Mouse (Mus musculus) myocyte (in vitro differentiated cells): ENCODE measurements at regions not wholly inside any gene's neighbourhood (a gene's known extent, or its start where the extent isn't known, plus 50 kb on each side); places are given as distances from the start of the nearest gene placed in this dataset.

Experiments
- H3K27me3 ChIP-seq: one replicate; pipeline ENCODE4 v1.6.1; 2011; ENCODE audit not compliant: control insufficient read depth, insufficient read depth, insufficient read length
- H3K36me3 ChIP-seq: one replicate; pipeline ENCODE4 v1.6.1; 2011; ENCODE audit not compliant: control insufficient read depth, insufficient read depth
- H3K4me2 ChIP-seq: one replicate; pipeline ENCODE4 v1.6.1; 2011; ENCODE audit warnings: low read depth, control low read depth
- H3K4me3 ChIP-seq: one replicate; pipeline ENCODE4 v1.5.1; 2011; ENCODE audit warnings: mild to moderate bottlenecking, control low read depth, moderate library complexity
- H3K79me2 ChIP-seq: one replicate; pipeline ENCODE4 v1.6.1; 2011; ENCODE audit not compliant: control insufficient read depth, insufficient read depth
- H3ac ChIP-seq: one replicate; pipeline ENCODE4 v1.6.1; 2011; ENCODE audit not compliant: control insufficient read depth, insufficient read length
- CEBPB ChIP-seq: IDR thresholded peaks from 2 replicates; pipeline ENCODE4 v1.6.1; 2011; ENCODE audit warnings: mild to moderate bottlenecking, moderate library complexity; ENCODE audit not compliant: poor library complexity, insufficient read depth, severe bottlenecking
- E2F4 ChIP-seq: IDR thresholded peaks from one replicate; pipeline ENCODE4 v1.6.1; 2011; ENCODE audit warnings: mild to moderate bottlenecking, control low read depth, moderate library complexity; ENCODE audit not compliant: insufficient read depth
- MAX ChIP-seq: IDR thresholded peaks from one replicate; pipeline ENCODE4 v1.6.1; 2011; ENCODE audit warnings: low read depth, mild to moderate bottlenecking, control low read depth
- MYOD1 ChIP-seq, 3 experiments: IDR thresholded peaks; one replicate each; pipeline ENCODE4 v1.6.1; 2011; ENCODE audit warnings: control low read depth in 2 of 3, low read depth in 2 of 3, mild to moderate bottlenecking in 2 of 3, moderate library complexity in 1 of 3; ENCODE audit not compliant: insufficient read length in 2 of 3, control insufficient read depth in 1 of 3
- MYOG ChIP-seq, 3 experiments: IDR thresholded peaks; one replicate each; pipeline ENCODE4 v1.6.1; 2011; ENCODE audit warnings: control low read depth in 2 of 3, low read depth in 2 of 3, mild to moderate bottlenecking in 2 of 3; ENCODE audit not compliant: insufficient read length in 2 of 3, control insufficient read depth in 1 of 3, insufficient read depth in 1 of 3
- POLR2A ChIP-seq: IDR thresholded peaks from one replicate; pipeline ENCODE4 v1.6.1; 2011; ENCODE audit warnings: low read depth, mild to moderate bottlenecking, control low read depth, moderate library complexity; ENCODE audit not compliant: insufficient read length
- POLR2AphosphoS2 ChIP-seq: IDR thresholded peaks from one replicate; pipeline ENCODE4 v1.6.1; 2011; ENCODE audit warnings: low read depth, control low read depth; ENCODE audit not compliant: insufficient read length
- REST ChIP-seq: IDR thresholded peaks from one replicate; pipeline ENCODE4 v1.6.1; 2011; ENCODE audit warnings: mild to moderate bottlenecking, control low read depth, moderate library complexity; ENCODE audit not compliant: insufficient read depth, insufficient read length
- SRF ChIP-seq: IDR thresholded peaks from one replicate; pipeline ENCODE4 v1.6.1; 2011; ENCODE audit warnings: low read depth; ENCODE audit not compliant: control insufficient read depth, insufficient read length
- TCF12 ChIP-seq: IDR thresholded peaks from one replicate; pipeline ENCODE4 v1.6.1; 2011; ENCODE audit warnings: mild to moderate bottlenecking, control low read depth; ENCODE audit not compliant: poor library complexity, insufficient read depth, severe bottlenecking
- TCF3 ChIP-seq: IDR thresholded peaks from one replicate; pipeline ENCODE4 v1.6.1; 2011; ENCODE audit warnings: low read depth, control low read depth; ENCODE audit not compliant: insufficient read length
- USF1 ChIP-seq: IDR thresholded peaks from one replicate; pipeline ENCODE4 v1.6.1; 2011; ENCODE audit warnings: low read depth, mild to moderate bottlenecking, control low read depth, moderate library complexity

DNA sequence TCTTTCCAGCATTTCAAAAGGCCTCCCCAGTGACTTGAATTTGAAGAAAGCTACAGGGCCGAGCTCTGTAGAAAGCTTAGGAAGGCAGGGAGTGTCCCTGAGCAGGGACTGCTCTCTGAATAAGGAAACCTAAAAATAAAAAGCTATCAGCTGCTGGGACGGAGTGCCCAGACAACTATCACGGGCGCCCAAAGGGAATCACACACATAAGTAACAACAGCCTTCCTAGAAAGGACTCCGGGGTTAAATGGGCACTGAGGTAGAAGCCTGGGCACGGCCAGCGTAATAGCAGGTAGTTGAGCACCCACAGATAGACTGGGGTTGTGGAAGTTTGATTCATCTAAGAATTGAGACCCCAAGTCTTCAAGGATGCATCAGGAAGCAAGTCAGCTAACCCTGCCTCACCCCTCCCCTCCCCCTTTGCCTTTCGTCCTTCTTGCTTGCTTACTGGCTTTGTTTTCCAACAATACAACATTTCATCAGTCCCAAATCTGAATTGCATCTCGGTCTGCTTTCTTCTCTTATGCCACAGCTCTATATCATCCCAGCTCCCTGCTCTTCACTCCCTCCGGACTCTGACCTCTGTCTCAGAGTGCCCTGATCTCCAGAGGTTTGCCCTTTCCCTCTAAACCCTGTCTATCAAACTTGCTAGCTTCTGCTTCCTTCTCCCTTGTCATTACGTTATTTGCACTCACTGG lies 84.1 kb upstream of the Ptprk start:
- no peaks in the 10 kb centered on the region for H3K36me3 ChIP-seq
- TF ChIP-seq MAX, result no peak
- no peak for TF ChIP-seq CEBPB
- TF ChIP-seq POLR2A, result no peak
- TF ChIP-seq MYOD1 (IDR thresholded peaks at IDR 0.05; ENCODE audit: control insufficient read depth in 1 of 3, insufficient read length in 2 of 3, low read depth in 2 of 3), result no peak
- TF ChIP-seq SRF, result no peak
- no peak overlapping the region for H3K4me2 ChIP-seq
- no peaks in the 10 kb centered on the region for H3K79me2 ChIP-seq
- no peak overlapping the region for H3ac ChIP-seq
- no peaks in the 10 kb centered on the region for H3K27me3 ChIP-seq
- H3K4me3 ChIP-seq, result no peak overlapping the region

DNA sequence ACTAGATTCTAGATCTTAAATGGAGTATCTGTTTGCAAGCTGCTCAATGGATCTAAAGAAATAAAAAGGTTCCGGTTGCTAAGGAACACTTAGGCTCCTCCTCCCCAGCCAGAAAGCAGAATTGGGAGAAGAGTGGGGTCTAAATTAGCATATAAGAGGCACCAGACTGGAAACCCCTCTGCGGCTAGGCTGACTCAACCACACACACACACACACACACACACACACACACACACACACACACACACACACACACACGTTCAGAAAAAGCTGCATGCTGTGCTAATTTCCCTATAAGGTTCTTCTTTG lies 83.6 kb upstream of the Ptprk start:
- TF ChIP-seq MYOG (IDR thresholded peaks at IDR 0.05; ENCODE audit: control insufficient read depth in 1 of 3, insufficient read depth in 1 of 3, insufficient read length in 2 of 3, low read depth in 2 of 3) (no peak), CEBPB (no peak)
- Histone ChIP-seq H3ac (no peak overlapping the region), H3K4me2 (no peak overlapping the region), H3K27me3 (no peaks in the 10 kb centered on the region), H3K79me2 (no peaks in the 10 kb centered on the region), H3K36me3 (no peaks in the 10 kb centered on the region), H3K4me3 (no peak overlapping the region)

DNA sequence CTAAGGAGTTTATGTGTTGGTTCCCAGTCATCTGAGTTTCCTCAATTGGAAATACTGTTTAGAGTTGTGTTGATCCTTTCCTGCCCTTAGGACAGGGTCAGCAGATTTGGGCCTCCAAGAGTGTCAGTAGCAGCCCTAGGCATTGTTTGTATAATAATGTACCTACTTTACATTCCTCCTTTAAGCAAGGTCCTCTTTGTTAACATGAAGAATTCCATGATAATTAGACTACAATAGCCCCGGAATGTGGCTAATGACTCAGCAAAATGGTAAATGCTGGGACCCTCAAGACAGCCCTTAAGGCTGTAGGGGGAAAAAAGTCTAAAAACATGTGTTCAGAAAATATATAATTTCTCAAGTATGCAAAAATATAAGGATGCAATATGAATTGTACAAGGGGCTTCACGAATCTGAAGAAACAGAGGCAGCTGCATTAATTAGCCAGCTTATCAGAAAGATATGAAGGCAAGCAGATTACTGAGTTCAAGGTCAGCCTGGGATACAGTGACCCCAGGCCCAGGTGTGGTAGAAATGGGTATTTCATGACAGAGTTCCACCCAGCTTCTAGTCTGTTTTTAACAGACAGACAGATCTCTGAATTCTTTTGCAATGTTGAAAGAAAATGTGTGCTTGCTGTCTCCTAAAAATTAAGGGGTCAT lies 80.1 kb upstream of the Ptprk start:
- Histone ChIP-seq H3K4me3 (no peak overlapping the region), H3K36me3 (no peaks in the 10 kb centered on the region), H3K27me3 (no peaks in the 10 kb centered on the region), H3K79me2 (no peaks in the 10 kb centered on the region), H3K4me2 (no peak overlapping the region), H3ac (no peak overlapping the region)
- no peak for TF ChIP-seq CEBPB
- TF ChIP-seq TCF12, result no peak
- TF ChIP-seq MYOG (IDR thresholded peaks at IDR 0.05; ENCODE audit: control insufficient read depth in 1 of 3, insufficient read depth in 1 of 3, insufficient read length in 2 of 3, low read depth in 2 of 3), result no peak
- no peak for TF ChIP-seq MYOD1 (IDR thresholded peaks at IDR 0.05; ENCODE audit: control insufficient read depth in 1 of 3, insufficient read length in 2 of 3, low read depth in 2 of 3)
- no peak for TF ChIP-seq REST

DNA sequence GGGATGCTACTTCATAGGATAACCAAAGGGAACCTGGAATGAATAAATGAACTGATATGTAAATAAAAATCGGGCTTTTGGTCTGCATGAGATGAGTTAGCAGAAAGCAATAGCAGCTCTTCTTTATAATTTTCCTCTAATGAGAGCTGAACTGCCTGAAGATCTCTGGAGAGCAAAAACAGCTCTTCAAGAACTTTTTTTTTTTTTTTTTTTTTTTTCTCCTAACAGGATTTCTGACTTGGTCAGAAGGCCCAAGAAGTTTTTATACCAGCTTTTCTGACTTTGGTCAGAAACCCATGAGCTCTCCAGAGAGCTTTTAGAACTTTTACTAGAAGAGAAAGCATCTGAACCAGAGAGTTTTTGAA lies 79.6 kb upstream of the Ptprk start:
- TF ChIP-seq TCF3 (no peak), POLR2A (no peak), TCF12 (no peak), USF1 (no peak), REST (no peak), SRF (no peak), MYOG (IDR thresholded peaks at IDR 0.05; ENCODE audit: control insufficient read depth in 1 of 3, insufficient read depth in 1 of 3, insufficient read length in 2 of 3, low read depth in 2 of 3) (no peak), CEBPB (no peak), POLR2AphosphoS2 (no peak), MAX (no peak), MYOD1 (IDR thresholded peaks at IDR 0.05; ENCODE audit: control insufficient read depth in 1 of 3, insufficient read length in 2 of 3, low read depth in 2 of 3) (no peak), E2F4 (no peak)
- H3K36me3 ChIP-seq, result no peaks in the 10 kb centered on the region
- no peaks in the 10 kb centered on the region for H3K27me3 ChIP-seq
- H3K4me3 ChIP-seq, result no peak overlapping the region
- H3K79me2 ChIP-seq, result no peaks in the 10 kb centered on the region
- H3K4me2 ChIP-seq, result no peak overlapping the region
- H3ac ChIP-seq, result no peak overlapping the region

DNA sequence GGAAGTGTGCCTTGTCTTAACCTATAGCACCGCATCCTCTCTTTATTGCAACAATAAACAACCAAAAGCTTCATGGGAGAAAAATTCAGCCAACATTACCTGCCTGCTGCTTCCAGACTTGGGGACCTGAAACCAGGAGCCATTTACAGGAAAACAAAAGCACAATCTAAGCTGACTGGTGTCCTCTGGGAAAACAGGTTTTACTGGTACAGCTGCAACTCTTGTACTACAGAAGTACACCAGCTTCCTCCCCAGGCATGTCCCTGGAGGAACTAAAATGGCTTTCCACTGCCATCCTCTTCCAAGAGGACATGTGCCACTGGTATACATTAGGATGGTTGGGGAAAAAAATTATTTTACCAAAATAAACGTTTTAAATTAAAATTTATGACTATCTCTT lies 63.9 kb upstream of the Ptprk start:
- Histone ChIP-seq H3K36me3 (no peaks in the 10 kb centered on the region), H3K4me3 (no peak overlapping the region), H3K27me3 (no peaks in the 10 kb centered on the region), H3K79me2 (no peaks in the 10 kb centered on the region), H3K4me2 (no peak overlapping the region), H3ac (no peak overlapping the region)
- TF ChIP-seq USF1 (no peak), MAX (no peak), CEBPB (no peak), POLR2A (no peak), REST (no peak), MYOD1 (IDR thresholded peaks at IDR 0.05; ENCODE audit: control insufficient read depth in 1 of 3, insufficient read length in 2 of 3, low read depth in 2 of 3) (no peak), POLR2AphosphoS2 (no peak), TCF12 (no peak), SRF (no peak), MYOG (IDR thresholded peaks at IDR 0.05; ENCODE audit: control insufficient read depth in 1 of 3, insufficient read depth in 1 of 3, insufficient read length in 2 of 3, low read depth in 2 of 3) (no peak), E2F4 (no peak)
